Mouse (Mus musculus) CH12.LX (cell line): Measurements from ENCODE around the gene Evc2. TPM values are rescaled to one million over a fixed set of nuclear protein-coding genes. Genes with fewer than 3 reads are reported as not detected.

Source experiments
- DNase-seq: peaks from one replicate; pipeline ENCODE4 v3.0.0-alpha.2; 2013; ENCODE audit errors: extremely low read depth
- H3K27ac ChIP-seq: 2 replicates; pipeline ENCODE4 v1.5.1; 2012; ENCODE audit warnings: low read depth, mild to moderate bottlenecking, control low read depth, moderate library complexity; ENCODE audit not compliant: insufficient read depth
- H3K27me3 ChIP-seq: replicated peaks from 2 replicates; pipeline ENCODE3; 2012; ENCODE audit warnings: inconsistent platforms
- H3K36me3 ChIP-seq, 2 experiments: replicated peaks in 1 of 2; 2 replicates each; pipeline versions ENCODE3 to v1.6.1; 2012; ENCODE audit warnings: inconsistent platforms in 1 of 2, low read length in 1 of 2, mild to moderate bottlenecking in 1 of 2, mixed read lengths in 1 of 2, moderate library complexity in 1 of 2; ENCODE audit not compliant: control insufficient read depth in 1 of 2, insufficient read depth in 1 of 2
- H3K4me1 ChIP-seq, 2 experiments: 2 replicates each; pipeline ENCODE4 v1.6.1; 2012; ENCODE audit warnings: inconsistent platforms in 1 of 2, moderate library complexity in 1 of 2; ENCODE audit not compliant: insufficient read depth in 2 of 2, control insufficient read depth in 1 of 2
- H3K4me2 ChIP-seq: 2 replicates; pipeline ENCODE4 v1.6.1; 2012; ENCODE audit warnings: low read depth, mild to moderate bottlenecking, control low read depth; ENCODE audit not compliant: poor library complexity, insufficient read depth, severe bottlenecking
- H3K4me3 ChIP-seq, 3 experiments: fragments of 150-350 bp in 1 of 3; sonication (generic) in 1 of 3; replicated peaks in 1 of 3; 2 replicates each; pipeline versions ENCODE3 to v1.5.1; 2011 to 2012; ENCODE audit warnings: low read depth in 2 of 3, low read length in 2 of 3, mild to moderate bottlenecking in 2 of 3, moderate library complexity in 2 of 3, control low read depth in 1 of 3, improper control_type of control experiment in 1 of 3, inconsistent platforms in 1 of 3, mixed read lengths in 1 of 3; ENCODE audit not compliant: poor library complexity in 1 of 3
- H3K79me2 ChIP-seq: replicated peaks from 2 replicates; pipeline ENCODE4 v1.6.1; 2012; ENCODE audit warnings: mild to moderate bottlenecking, moderate library complexity; ENCODE audit not compliant: control insufficient read depth, poor library complexity, insufficient read depth, severe bottlenecking; ENCODE audit errors: extremely low read depth
- H3K9ac ChIP-seq: 2 replicates; pipeline ENCODE4 v1.6.1; 2012; ENCODE audit warnings: low read depth, mild to moderate bottlenecking, control low read depth, moderate library complexity; ENCODE audit not compliant: insufficient read depth
- H3K9me3 ChIP-seq: replicated peaks from 2 replicates; pipeline ENCODE3; 2012; ENCODE audit warnings: low read length, inconsistent platforms, mixed read lengths
- CHD1 ChIP-seq: IDR thresholded peaks from 2 replicates; pipeline ENCODE4 v1.6.1; 2012; ENCODE audit warnings: low read depth, low read length, improper control_type of control experiment, inconsistent platforms
- CHD2 ChIP-seq: IDR thresholded peaks from 2 replicates; pipeline ENCODE4 v1.6.1; 2011; ENCODE audit warnings: low read length, improper control_type of control experiment
- E2F4 ChIP-seq: IDR thresholded peaks from 2 replicates; pipeline ENCODE4 v1.6.1; 2011; ENCODE audit warnings: low read depth, low read length, improper control_type of control experiment; ENCODE audit not compliant: insufficient replicate concordance
- EP300 ChIP-seq: IDR thresholded peaks from 2 replicates; pipeline ENCODE4 v1.6.1; 2011; ENCODE audit warnings: low read length, improper control_type of control experiment
- ETS1 ChIP-seq: conservative IDR thresholded peaks from 2 replicates; pipeline ENCODE4 v1.6.1; 2012; ENCODE audit warnings: low read depth, mild to moderate bottlenecking, inconsistent platforms, low read length, improper control_type of control experiment, moderate library complexity
- GABPA ChIP-seq: IDR thresholded peaks from 2 replicates; pipeline ENCODE4 v1.6.1; 2012; ENCODE audit warnings: low read depth, low read length, improper control_type of control experiment, inconsistent platforms; ENCODE audit not compliant: insufficient replicate concordance
- JUND ChIP-seq: conservative IDR thresholded peaks from 2 replicates; pipeline ENCODE4 v1.6.1; 2011; ENCODE audit warnings: low read depth, low read length, improper control_type of control experiment
- MAFK ChIP-seq: IDR thresholded peaks from 2 replicates; pipeline ENCODE4 v1.6.1; 2011; ENCODE audit warnings: low read length, improper control_type of control experiment; ENCODE audit not compliant: insufficient replicate concordance
- MAX ChIP-seq: IDR thresholded peaks from 2 replicates; pipeline ENCODE4 v1.6.1; 2011; ENCODE audit warnings: low read length, improper control_type of control experiment
- MAZ ChIP-seq: IDR thresholded peaks from 2 replicates; pipeline ENCODE4 v1.6.1; 2012; ENCODE audit warnings: low read depth, mild to moderate bottlenecking, inconsistent platforms, low read length, improper control_type of control experiment, moderate library complexity
- MYC ChIP-seq: IDR thresholded peaks from 2 replicates; pipeline ENCODE4 v1.6.1; 2011; ENCODE audit warnings: low read depth, mild to moderate bottlenecking, improper control_type of control experiment, low read length
- NELFE ChIP-seq: IDR thresholded peaks from 2 replicates; pipeline ENCODE4 v1.6.1; 2011; ENCODE audit warnings: low read depth, low read length, improper control_type of control experiment
- RAD21 ChIP-seq: IDR thresholded peaks from 2 replicates; pipeline ENCODE4 v1.6.1; 2011; ENCODE audit warnings: low read depth, mild to moderate bottlenecking, low read length, improper control_type of control experiment, moderate library complexity
- RCOR1 ChIP-seq: conservative IDR thresholded peaks from 2 replicates; pipeline ENCODE4 v1.6.1; 2012; ENCODE audit warnings: low read depth, mild to moderate bottlenecking, inconsistent platforms, low read length, improper control_type of control experiment
- SIN3A ChIP-seq: IDR thresholded peaks from 2 replicates; pipeline ENCODE4 v1.6.1; 2012; ENCODE audit warnings: low read length, improper control_type of control experiment, inconsistent platforms
- SMC3 ChIP-seq: IDR thresholded peaks from 2 replicates; pipeline ENCODE4 v1.6.1; 2011; ENCODE audit warnings: low read depth, low read length, improper control_type of control experiment
- TCF12 ChIP-seq: IDR thresholded peaks from 2 replicates; pipeline ENCODE4 v1.6.1; 2014; ENCODE audit warnings: low read depth, mild to moderate bottlenecking, inconsistent platforms, low read length, improper control_type of control experiment
- UBTF ChIP-seq: IDR thresholded peaks from 2 replicates; pipeline ENCODE4 v1.6.1; 2012; ENCODE audit warnings: low read depth, mild to moderate bottlenecking, inconsistent platforms, low read length, improper control_type of control experiment, moderate library complexity
- USF1 ChIP-seq: IDR thresholded peaks from 2 replicates; pipeline ENCODE4 v1.6.1; 2014; ENCODE audit warnings: low read depth, mild to moderate bottlenecking, inconsistent platforms, low read length, improper control_type of control experiment
- ZMIZ1 ChIP-seq: IDR thresholded peaks from 2 replicates; pipeline ENCODE4 v1.6.1; 2012; ENCODE audit warnings: low read depth, mild to moderate bottlenecking, inconsistent platforms, low read length, improper control_type of control experiment
- ZNF384 ChIP-seq: IDR thresholded peaks from 2 replicates; pipeline ENCODE4 v1.6.1; 2012; ENCODE audit warnings: low read depth, low read length, improper control_type of control experiment, inconsistent platforms
- dilution Hi-C: fragments of 300-500 bp; cut with MboI; formaldehyde crosslinking; loops from 2 replicates; pipeline ENCODE4 v1.14.3; 2020; ENCODE audit warnings: low sequenced_read_pairs; ENCODE audit not compliant: extremely low pct_unique_long_range_greater_than_20kb, extremely low pct_ligation_motif_present
- in situ Hi-C: fragments of 300-500 bp; cut with MboI; formaldehyde crosslinking; loops from 3 replicates; pipeline ENCODE4 v1.14.3; 2019; ENCODE audit warnings: low sequenced_read_pairs, low pct_ligation_motif_present, low pct_unique_long_range_greater_than_20kb, mixed read lengths
- polyA plus RNA-seq: library from polyadenylated mRNA; unstranded; fragments of >175 nt; gene quantifications from 2 replicates; pipeline ENCODE4 v1.2.1, GENCODE M21; 2012; ENCODE audit warnings: low read depth; ENCODE audit not compliant: insufficient read length
- total RNA-seq, 2 experiments: library from RNA; depleted of rRNA; stranded (reverse); fragments of 300-350 nt in 1 of 2; fragments of >200 nt in 1 of 2; gene quantifications; 2 replicates each; pipeline ENCODE4 v1.2.3; 2012 to 2014

Evc2 gene
- total and polyA plus RNA-seq, 3 experiments: 0.04 TPM; not detected in 2

DNA sequence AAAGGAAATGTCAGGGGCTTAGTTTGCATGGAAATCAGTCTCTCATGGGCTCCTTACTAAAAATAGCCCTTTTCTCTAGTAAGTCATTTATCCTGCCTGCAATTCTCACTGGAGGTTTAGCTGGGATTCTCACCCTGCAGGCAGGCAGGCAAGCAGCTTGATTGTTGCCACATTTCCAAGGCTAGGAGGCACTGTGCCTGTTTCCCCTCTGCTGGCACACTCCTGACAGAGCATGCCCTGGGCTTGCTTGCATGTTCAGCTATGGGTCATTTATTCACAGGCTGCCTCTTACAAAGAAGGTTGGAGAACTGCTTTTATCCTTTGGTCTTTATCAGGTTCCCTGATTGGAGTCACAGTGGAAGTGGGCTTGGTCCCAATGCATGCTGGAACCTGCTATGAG lies 27.5 kb downstream of the Evc2 start:
- dilution Hi-C loops: no loop called here
- Histone ChIP-seq H3K27me3 (peaks cover 97% of the 10 kb centered on the region), H3K9me3 (peaks cover 3% of the 10 kb centered on the region), H3K4me3 (no peak overlapping the region), H3K27ac (no peak overlapping the region), H3K4me1 (no peaks in the 10 kb centered on the region), H3K4me2 (no peak overlapping the region), H3K36me3 (no peaks in the 10 kb centered on the region), H3K79me2 (no peaks in the 10 kb centered on the region), H3K9ac (no peak overlapping the region)
- no peak for DNase-seq
- in situ Hi-C loops: no loop called here
- TF ChIP-seq E2F4 (no peak), NELFE (no peak), JUND (no peak), RCOR1 (no peak), MAFK (no peak), TCF12 (no peak), MAX (no peak), ZMIZ1 (no peak), ZNF384 (no peak), CHD1 (no peak)

GRCm38 (mm10) chr5:37368796-37369195 lies 30.5 kb downstream of the Evc2 start:
- Histone ChIP-seq H3K79me2 (no peaks in the 10 kb centered on the region), H3K27me3 (peaks cover 83% of the 10 kb centered on the region), H3K36me3 (no peaks in the 10 kb centered on the region), H3K9ac (no peak overlapping the region), H3K4me2 (no peak overlapping the region), H3K27ac (no peak overlapping the region), H3K9me3 (peaks cover 3% of the 10 kb centered on the region), H3K4me3 (no peak overlapping the region), H3K4me1 (no peaks in the 10 kb centered on the region)
- dilution Hi-C loops: no loop called here
- no peak for TF ChIP-seq MAZ
- TF ChIP-seq ZMIZ1: no peak
- TF ChIP-seq RCOR1: no peak
- TF ChIP-seq GABPA: no peak
- no peak for TF ChIP-seq NELFE
- TF ChIP-seq SIN3A: no peak
- no peak for TF ChIP-seq UBTF
- TF ChIP-seq ETS1: no peak
- no peak for TF ChIP-seq JUND
- no peak for TF ChIP-seq EP300
- no peak for TF ChIP-seq MAX
- no peak for TF ChIP-seq CHD1
- TF ChIP-seq CHD2: no peak
- no peak for TF ChIP-seq USF1
- no peak for TF ChIP-seq RAD21
- no peak for TF ChIP-seq SMC3
- TF ChIP-seq TCF12: no peak
- TF ChIP-seq ZNF384: no peak
- TF ChIP-seq E2F4: no peak
- no peak for TF ChIP-seq MYC
- no peak for DNase-seq
- in situ Hi-C loops: no loop called here
